Mouse (Mus musculus) retina, postnatal 1 day (tissue): ENCODE data around the gene Gm21761.
"Not testable (repeated sequence)": the region's sequence is repeated elsewhere in the genome, so short reads cannot be mapped to it uniquely, and the experiment has no call there.

Experiments used
- DNase-seq: peaks from one replicate; pipeline ENCODE4 v3.0.0-alpha.2; 2012

Gm21761 gene

DNA sequence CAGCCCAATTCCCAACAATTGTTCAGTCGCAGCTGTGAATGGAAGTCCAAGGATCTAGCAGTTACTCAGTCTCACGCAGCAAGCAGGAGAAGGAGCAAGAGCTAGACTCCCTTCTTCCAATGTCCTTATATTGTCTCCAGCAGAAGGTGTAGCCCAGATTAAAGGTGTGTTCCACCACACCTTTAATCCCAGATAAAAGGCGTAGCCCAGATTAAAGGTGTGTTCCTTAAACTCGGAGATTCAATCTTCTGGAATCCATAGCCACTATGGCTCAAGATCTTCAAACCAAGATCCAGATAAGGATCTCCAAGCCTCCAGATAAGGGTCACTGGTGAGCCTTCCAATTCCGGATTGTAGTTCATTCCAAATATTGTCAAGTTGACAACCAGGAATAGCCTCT, at the start of gene Gm21761:
Gm21761 (minus strand) TSS at position 101 of the 400 bp plus-strand sequence.
- not testable (repeated sequence) for DNase-seq

DNA sequence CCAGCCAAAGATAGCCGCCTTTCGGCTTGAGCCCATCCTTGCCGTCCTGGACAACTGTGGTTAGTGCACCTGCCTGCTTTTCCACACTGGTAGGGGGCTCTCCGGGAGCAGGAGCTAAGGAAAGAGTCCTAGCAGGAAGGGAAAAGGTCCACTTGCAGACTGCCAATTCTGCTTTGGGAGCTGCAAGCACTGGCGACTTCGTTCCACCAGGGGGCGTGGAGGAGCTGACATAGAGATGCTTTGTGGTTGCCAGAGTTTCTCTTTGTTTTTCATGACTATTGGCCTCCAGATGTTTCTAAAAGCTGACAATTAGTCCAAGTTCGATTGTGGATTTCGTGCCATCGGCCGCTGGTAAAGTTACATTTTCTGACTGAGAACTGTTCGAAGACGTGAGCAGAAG, 40.1 kb upstream of the Gm21761 start:
- DNase-seq, result not testable (repeated sequence)

DNA sequence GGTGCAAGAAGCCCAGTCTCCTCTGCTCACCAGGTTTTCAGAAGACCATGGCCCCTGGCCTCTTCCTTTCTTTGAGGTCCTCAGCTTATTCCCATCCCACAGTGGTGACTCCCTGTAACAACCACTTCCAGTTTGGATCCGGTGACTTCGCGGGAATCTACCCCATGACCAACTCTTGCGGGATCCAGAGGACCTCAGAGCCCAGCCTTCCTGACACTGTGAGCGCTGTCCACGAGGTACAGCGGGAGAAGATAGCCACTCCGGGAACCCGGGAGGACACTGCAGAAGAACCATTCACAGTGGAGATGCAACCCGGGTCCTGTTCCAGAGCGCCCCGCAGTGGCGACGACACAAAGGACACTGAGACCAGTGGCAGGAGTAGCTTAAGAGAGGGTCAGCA, 39.1 kb upstream of the Gm21761 start:
- not testable (repeated sequence) for DNase-seq

DNA sequence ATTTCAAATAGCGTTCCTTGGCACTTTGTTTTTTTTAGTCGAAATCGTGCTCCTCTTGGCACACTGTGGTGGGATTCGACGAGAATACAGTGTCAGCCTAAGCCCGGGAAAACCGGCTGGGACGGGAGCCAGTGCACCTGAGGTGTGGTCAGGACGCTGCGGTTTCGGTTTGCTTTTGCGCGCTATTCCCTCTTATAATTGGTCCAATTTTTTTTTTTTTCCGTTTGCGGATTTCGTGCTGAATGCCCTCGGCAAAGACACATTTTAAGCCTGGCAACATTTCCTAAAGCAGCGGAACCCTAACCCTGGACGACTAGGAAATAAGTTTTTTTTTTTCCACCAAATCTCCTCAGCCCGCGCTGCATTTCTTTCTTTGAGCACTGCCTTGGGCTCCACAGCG, 36.9 kb upstream of the Gm21761 start:
- peak; percentile 23 for DNase-seq

DNA sequence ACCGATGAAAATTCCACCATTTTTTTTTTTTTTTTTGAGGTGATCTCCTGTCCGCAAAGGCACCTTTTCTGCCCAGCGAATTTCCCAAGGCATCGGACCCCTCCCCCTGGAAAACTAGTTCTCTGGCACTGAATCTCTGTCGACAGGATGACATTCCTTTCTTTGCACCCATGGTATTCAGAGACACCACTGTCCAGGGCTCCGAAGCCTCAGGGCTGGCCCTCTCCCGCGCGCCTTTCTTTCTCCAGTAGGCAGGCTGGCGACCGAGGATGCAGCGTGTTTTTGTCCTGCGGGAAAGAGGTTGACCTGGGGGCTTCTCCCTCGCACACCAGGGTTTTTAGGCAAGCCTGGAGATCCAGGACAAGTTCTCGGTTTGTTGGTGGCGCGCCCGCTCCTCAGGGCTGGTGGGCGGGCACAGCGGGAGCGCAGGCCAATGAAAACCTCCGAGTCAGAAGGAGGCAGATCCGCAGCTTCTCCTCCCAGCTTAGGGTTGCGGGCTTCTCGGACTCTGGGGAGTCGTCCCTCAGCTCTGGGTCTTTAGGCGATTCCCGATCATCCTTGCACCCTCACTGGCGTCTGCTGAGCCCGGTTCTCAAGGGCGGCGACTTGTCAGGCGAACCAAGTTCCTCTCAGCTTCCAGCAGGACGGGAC, 36.4 kb upstream of the Gm21761 start:
- not testable (repeated sequence) for DNase-seq

DNA sequence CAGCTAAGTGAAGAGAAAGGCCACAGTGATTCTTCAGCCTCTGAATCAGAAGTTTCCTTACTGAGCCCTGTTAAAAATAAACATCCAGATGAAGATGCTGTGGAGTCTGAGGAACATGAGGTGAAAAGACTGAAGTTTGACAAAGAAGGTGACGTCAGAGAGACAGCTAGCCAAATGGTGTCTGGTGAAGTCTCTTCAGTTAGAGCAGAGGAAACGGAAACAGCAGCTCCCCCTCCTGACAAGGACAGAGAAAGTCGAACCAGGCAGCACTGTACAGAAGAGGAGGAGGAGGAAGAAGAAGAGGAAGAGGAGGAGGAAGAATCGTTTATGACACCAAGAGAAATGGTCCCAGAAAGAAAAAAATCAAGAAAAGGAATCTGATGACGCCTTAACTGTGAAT, 33.8 kb upstream of the Gm21761 start:
- not testable (repeated sequence) for DNase-seq

DNA sequence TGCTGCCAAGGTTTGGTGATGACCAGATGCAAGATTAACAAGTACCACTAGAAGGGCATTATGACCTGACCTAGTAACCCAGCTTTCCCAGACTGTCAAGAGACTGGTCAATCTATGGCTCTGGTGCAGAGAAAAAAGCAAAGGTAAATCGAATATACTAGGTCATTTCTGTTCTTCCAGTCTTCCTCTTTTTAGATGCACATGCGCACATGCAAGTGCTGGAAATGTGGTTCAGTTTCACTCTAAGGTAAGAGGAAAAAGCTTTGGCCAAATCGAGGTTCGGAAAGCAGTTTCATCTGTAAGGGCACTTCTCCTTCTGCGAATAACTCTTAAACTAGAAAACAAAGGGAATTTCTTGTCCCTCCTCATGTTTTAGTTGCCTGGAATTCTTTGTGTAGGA, 26.5 kb upstream of the Gm21761 start:
- not testable (repeated sequence) for DNase-seq

DNA sequence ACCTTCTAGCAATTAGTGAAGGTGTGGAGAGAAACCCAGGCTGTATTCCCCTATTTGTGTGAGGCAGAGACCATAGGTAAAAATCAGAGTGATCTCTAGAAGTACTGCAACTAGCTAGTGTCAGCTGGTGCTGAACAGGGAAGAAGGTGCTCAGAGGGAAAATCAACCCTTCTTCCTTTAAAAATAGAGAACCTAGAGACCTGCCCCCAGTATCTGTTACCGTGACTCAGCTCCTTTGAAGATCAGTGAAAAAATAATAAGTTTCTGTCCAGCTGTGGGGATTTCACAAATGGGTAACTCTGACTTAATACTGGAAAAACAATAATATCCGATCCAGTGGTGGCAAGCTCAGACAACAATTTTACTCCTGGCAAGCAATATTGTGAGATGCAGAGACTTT, 26.0 kb upstream of the Gm21761 start:
- not testable (repeated sequence) for DNase-seq

DNA sequence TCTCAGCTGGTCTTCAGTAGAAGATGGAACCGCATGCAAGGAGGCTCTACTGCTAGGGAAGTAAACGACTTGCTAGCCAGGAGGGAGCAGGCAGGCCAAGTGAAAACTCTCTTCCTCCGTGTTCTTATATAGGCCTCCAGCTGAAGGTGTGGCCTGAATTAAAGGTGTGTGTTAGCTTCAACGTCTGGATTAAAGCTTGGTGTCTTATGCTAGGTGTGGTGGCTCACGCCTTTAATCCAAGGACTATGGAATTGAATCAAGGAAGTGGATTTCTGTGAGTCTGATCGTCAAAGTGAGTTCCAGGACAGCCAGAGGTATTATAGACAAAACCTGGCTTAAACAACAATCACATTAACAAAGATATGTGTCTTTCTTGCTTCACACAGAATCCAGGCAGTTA, 21.6 kb upstream of the Gm21761 start, which contains the start of gene B020031M17Rik:
B020031M17Rik (minus strand) TSS at position 101 of the 400 bp plus-strand sequence.
- DNase-seq, result not testable (repeated sequence)

DNA sequence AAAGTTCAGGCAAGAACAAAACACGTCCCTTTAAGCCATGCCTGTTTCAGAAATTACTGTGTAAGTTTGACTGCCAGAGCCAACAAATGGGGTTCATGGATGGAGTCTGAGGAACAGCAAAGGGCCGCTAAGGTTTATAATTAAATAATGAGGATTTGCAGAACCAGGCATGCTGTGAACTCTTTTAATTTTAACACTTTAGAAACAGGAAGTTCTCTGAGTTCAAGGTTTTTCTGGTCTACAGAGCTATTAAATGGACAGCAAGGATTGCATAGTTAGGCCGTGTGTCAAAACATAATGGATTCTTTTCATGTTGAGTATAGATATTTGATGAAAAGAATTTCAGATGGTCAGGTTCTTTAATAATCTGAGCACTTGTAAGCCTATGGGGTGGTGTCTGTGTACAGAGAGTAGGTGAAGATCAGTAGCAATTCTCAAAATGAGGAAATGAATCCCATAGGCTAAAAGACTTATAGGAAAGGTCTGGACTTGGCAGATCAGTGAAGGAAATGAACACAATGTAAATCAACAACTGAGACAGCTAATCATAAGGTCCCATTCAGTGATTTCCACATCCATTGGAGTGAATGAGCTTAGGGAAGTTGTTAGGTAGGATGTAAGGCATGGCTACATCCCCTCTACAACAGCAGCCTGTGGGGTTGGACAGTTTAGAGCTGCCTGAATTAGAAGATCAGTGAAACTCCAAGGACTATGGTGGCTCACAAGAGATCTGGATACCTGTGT, 4.3 kb downstream of the Gm21761 start:
- DNase-seq, result not testable (repeated sequence)

DNA sequence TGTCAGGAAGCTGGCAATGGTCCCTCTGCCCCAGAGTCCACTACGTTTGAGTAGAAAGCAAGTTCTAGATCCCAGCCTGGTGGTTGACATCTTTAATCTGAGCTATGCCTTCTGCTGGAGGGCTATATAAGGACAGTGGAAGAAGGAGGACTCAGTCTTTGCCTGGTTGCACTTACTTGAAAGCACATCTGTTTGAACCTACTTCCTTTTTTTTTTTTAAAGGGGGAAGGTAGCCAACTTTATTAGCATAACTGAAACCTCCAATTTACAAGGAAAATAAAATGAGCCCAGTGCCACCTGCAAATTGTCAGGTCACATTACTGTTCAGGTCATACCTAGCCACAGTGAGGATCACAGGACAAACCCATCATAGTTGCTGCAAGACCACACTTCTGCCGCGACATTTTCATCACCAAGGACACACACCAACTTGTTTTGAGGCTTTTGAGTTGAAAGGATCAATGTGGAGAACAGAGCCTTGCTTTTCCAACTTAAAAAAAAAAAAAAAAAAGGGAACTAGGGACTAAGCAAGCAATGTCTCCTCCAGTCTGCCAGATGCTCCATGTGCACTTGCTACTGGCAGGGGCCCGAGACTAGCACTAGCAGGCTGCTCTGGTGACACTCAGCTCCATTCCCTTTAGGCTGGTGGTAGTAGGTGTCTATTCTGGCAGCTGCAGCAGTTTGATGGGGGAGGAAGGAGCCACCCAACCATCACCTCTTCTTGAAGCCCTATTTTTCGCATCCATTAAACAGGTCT, 11.9 kb downstream of the Gm21761 start:
- not testable (repeated sequence) for DNase-seq

DNA sequence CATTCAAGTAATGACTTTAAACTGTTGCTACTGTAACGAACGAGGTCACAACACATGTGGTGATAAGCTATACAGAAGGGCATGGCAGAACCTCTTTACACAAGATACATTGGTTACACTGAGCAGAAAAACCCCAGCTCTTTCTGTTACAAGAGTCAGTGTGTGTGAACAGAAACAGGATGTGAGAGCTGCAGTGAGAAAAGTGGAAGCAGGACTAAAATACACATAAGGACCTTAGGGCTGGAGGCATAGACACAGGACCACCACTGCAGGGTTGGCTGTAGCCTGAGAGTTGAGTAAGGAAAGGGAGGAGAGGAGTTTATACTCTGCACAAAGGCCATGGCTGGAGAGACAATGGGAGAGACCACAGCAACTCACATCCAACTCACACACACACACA, 12.6 kb downstream of the Gm21761 start:
- DNase-seq, result not testable (repeated sequence)

DNA sequence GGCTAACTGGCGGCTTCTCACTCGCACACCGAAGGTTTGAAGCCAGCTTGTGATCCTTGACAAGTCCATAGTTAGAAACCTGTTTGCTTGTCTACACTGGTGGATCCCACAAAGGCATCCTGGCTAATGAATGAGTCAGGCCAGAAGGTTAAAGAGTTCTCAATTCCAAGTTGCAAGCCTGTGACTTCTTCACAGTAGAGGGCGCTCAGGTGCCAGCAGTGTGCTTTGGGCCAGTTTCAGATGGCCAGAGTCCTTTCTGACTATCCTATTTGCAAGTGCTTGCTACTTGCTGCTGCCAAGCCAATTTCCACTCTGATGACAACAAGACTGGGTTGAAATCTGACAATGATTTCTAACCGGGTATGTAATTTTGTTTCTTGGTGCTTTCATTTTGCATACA, 30.5 kb downstream of the Gm21761 start:
- DNase-seq, result not testable (repeated sequence)

DNA sequence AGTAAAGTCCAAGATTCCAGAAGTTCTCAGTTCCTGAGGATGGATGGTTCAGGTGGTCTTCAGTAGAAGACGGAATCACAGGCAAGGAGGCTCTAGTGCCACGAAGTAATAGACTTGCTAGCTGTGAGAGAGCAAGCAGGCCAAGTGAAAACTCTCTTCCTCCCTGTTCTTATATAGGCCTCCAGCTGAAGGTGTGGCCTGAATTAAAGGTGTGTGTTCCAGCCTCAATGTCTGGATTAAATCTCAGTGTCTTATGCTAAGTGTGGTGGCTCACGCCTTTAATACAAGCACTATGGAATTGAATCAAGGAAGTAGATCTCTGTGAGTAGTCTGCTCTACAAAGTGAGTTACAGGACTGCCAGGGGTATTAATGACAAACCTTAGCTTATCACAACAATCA, 34.4 kb downstream of the Gm21761 start, which contains the start of gene Tcstv1:
Tcstv1 (minus strand) TSS at position 101 of the 400 bp plus-strand sequence.
- not testable (repeated sequence) for DNase-seq

DNA sequence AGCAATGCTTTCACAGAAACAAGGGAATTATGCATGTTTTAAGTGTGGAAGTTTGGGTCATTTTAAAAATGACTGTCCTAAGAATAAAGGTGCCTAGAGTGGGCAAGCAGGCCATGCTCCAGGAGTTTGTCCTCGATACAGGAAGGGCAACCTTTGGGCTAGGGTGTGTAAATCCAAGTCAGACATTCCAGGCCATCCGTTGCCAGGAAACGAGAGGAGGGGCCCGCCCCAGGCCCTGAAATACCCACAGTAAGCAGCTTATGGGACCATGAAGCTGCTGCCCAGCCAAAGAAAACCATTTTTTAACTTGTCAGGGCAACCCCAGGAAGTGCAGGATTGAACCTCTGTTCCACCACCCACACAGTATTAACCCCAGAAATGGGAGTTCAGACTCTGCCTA, 42.2 kb downstream of the Gm21761 start:
- DNase-seq, result not testable (repeated sequence)

DNA sequence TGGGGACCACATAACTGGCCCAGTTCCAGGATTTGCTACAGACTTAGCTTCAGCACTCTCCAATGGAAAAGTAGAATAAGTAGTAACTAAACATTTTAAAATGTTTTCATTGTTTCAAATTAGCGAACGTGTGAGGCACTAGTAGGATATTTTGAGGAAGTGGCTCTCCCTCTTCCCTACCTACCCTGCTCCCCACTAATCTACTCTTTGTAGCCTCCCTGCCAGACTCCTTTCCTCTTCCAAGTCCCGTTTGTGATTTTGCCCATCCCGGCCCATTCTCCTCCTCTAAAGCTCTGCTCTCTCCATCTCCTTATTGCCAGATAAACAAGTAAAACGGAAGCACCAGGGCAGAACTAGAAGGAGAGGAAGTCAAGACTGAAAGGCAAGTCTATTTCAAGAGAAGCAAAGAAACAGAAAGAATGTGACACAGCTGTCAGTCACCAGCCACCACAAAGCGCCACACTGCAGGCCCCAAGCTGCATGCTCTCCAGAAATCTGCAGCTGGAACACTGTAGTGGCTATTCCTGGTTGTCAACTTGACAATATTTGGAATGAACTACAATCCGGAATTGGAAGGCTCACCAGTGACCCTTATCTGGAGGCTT, 64.6 kb downstream of the Gm21761 start:
- not testable (repeated sequence) for DNase-seq

DNA sequence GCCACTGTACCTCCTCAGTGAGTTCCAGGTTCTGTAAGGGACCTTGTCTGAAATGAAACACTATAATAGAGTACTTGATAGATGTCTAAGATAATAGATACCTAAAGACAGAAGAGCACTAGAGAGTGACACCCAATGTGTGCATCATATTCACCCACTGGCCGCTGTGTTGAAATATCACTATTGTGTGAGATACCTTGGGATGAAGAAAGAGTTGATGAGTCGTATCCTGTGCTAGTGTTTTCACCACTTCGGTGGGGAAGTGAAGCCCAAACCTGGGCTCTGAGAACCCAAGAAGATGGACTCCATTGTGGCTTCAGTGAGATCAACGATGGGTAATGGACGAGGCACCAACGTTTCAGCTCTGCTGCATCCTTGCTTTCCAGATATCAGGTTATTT, 66.7 kb downstream of the Gm21761 start:
- DNase-seq, result not testable (repeated sequence)
